26 mouse cellular contexts compared by ENCODE assay signal in the genomic region with DNA sequence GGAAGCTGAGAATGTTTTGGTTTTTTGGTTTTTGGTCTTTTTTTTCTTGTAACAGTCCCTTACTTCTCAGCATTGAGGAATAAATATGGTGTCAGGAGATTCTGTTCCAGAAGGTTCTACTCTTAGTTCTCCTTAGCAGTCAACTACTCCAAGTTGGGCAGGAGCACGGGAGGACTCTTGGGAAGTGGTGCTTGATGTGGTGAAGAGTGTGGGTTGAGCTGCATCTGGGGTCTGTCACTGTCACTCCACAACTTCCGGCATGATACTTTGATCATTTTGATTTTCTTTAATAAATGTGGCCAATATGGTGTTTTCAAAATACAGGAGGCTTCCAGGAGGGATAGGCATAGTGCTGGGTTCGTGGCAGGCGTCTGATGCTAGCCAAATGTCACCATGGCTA. TPM values are rescaled to one million over a fixed set of nuclear protein-coding genes. Genes with fewer than 3 reads are reported as not detected.
DNase-seq lines count a peak whose midpoint lies in the region; ATAC-seq lines count a peak whose summit lies in the region.
"Had no signal": no experiment of that assay in that cellular context is flagged by ENCODE, and none has a peak within 500 bp of the region (broad histone marks: within the 10 kb centered on the region; RNA-seq: fewer than 3 reads in every experiment).

No protein-coding gene starts in this region.

- no peak for ATAC-seq in forebrain, embryonic 11.5 days (replicated peaks; ENCODE audit: low FRiP score)
- ATAC-seq in forebrain, embryonic 16.5 days: no peak
- ATAC-seq in hindbrain, embryonic 13.5 days (ENCODE audit: low FRiP score): no peak
- ATAC-seq in neural tube, embryonic 14.5 days (ENCODE audit: low read depth): no peak

- H3K4me1 ChIP-seq in forebrain, embryonic 11.5 days (replicated peaks; ENCODE audit: control insufficient read depth, insufficient read depth, low read length): peaks cover 4% of the 10 kb centered on the region; the same call in 1 of the 2 replicates
- peaks cover 30% of the 10 kb centered on the region for H3K4me1 ChIP-seq in forebrain, embryonic 16.5 days (replicated peaks; ENCODE audit: control insufficient read depth, insufficient read depth, low read length)
- peaks cover 33% of the 10 kb centered on the region for H3K4me1 ChIP-seq in hindbrain, embryonic 13.5 days (replicated peaks)
- peaks cover 18% of the 10 kb centered on the region for H3K4me1 ChIP-seq in hindbrain, embryonic 10.5 days (replicated peaks)
- peaks cover 15% of the 10 kb centered on the region; the same call in 1 of the 2 replicates for H3K4me1 ChIP-seq in neural tube, embryonic 14.5 days (ENCODE audit: control insufficient read depth, insufficient read depth, low read length)
- H3K4me1 ChIP-seq: kidney, embryonic 15.5 days had no signal

- H3K4me2 ChIP-seq in forebrain, embryonic 11.5 days (ENCODE audit: low read depth, low read length, severe bottlenecking): no peak overlapping the region
- H3K4me2 ChIP-seq in forebrain, embryonic 16.5 days (ENCODE audit: low read length): no peak overlapping the region
- H3K4me2 ChIP-seq in hindbrain, embryonic 13.5 days: no peak overlapping the region
- no peak overlapping the region for H3K4me2 ChIP-seq in neural tube, embryonic 14.5 days (ENCODE audit: low read depth, low read length)
- H3K4me2 ChIP-seq: embryonic facial prominence, embryonic 15.5 days; kidney, embryonic 15.5 days; liver, embryonic 11.5 days; neural tube, embryonic 12.5 days had no signal

- DNase-seq in forebrain, embryonic 11.5 days (ENCODE audit: low spot score): peak; percentile 24
- DNase-seq in hindbrain, embryonic 10.5 days (ENCODE audit: low spot score): no peak
- DNase-seq in lung, postnatal 10 days: peak; percentile 25
- no peak for DNase-seq in lung, postnatal 4 days
- DNase-seq in neural tube, embryonic 10.5 days (ENCODE audit: extremely low spot score, low spot score): no peak
- DNase-seq: adrenal gland, adult 8-10 months; cerebellum, adult 8-10 months; cerebellum, postnatal 25 days; gastrocnemius, postnatal 25 days; heart, postnatal 4 days; kidney, adult 18-20 months; kidney, postnatal 25 days; thymus, adult 2 months had no signal

- no peak overlapping the region for H3K4me3 ChIP-seq in forebrain, embryonic 11.5 days (ENCODE audit: low read depth, low read length)
- no peak overlapping the region for H3K4me3 ChIP-seq in forebrain, embryonic 16.5 days (replicated peaks; ENCODE audit: low read length)
- no peak overlapping the region for H3K4me3 ChIP-seq in hindbrain, embryonic 13.5 days
- H3K4me3 ChIP-seq in hindbrain, embryonic 10.5 days: no peak overlapping the region
- H3K4me3 ChIP-seq in neural tube, embryonic 14.5 days (ENCODE audit: low read depth, low read length): no peak overlapping the region
- H3K4me3 ChIP-seq: embryonic facial prominence, embryonic 10.5 days; embryonic facial prominence, embryonic 15.5 days; heart, embryonic 10.5 days; hindbrain, embryonic 15.5 days; kidney, embryonic 15.5 days; limb, embryonic 13.5 days; midbrain, embryonic 10.5 days; neural tube, embryonic 12.5 days had no signal

- H3K9me3 ChIP-seq in forebrain, embryonic 11.5 days (ENCODE audit: control insufficient read depth, low read length): no peaks in the 10 kb centered on the region
- H3K9me3 ChIP-seq in forebrain, embryonic 16.5 days (ENCODE audit: control insufficient read depth, low read length): no peaks in the 10 kb centered on the region
- no peaks in the 10 kb centered on the region for H3K9me3 ChIP-seq in hindbrain, embryonic 13.5 days
- no peaks in the 10 kb centered on the region for H3K9me3 ChIP-seq in hindbrain, embryonic 10.5 days
- no peaks in the 10 kb centered on the region for H3K9me3 ChIP-seq in neural tube, embryonic 14.5 days (ENCODE audit: control insufficient read depth, low read length)
- H3K9me3 ChIP-seq: embryonic facial prominence, embryonic 10.5 days; embryonic facial prominence, embryonic 15.5 days; heart, embryonic 10.5 days; hindbrain, embryonic 15.5 days; kidney, embryonic 15.5 days; limb, embryonic 13.5 days; midbrain, embryonic 10.5 days; neural tube, embryonic 12.5 days had no signal

- H3K9ac ChIP-seq in forebrain, embryonic 11.5 days (ENCODE audit: low read length): no peak overlapping the region
- H3K9ac ChIP-seq in forebrain, embryonic 16.5 days (replicated peaks; ENCODE audit: low read depth, low read length): no peak overlapping the region
- no peak overlapping the region for H3K9ac ChIP-seq in hindbrain, embryonic 13.5 days
- H3K9ac ChIP-seq in neural tube, embryonic 14.5 days (replicated peaks; ENCODE audit: low read depth, low read length): 0 out of 2 replicates have a peak overlapping the region, but pooled peaks have one; percentile 28
- H3K9ac ChIP-seq: embryonic facial prominence, embryonic 15.5 days; hindbrain, embryonic 15.5 days; kidney, embryonic 15.5 days; limb, embryonic 13.5 days; neural tube, embryonic 12.5 days had no signal

- no peaks in the 10 kb centered on the region for H3K27me3 ChIP-seq in forebrain, embryonic 11.5 days (ENCODE audit: control insufficient read depth, insufficient read depth, low read length)
- no peaks in the 10 kb centered on the region for H3K27me3 ChIP-seq in forebrain, embryonic 16.5 days (replicated peaks; ENCODE audit: control insufficient read depth, insufficient read depth, low read length)
- no peaks in the 10 kb centered on the region for H3K27me3 ChIP-seq in hindbrain, embryonic 13.5 days
- no peaks in the 10 kb centered on the region for H3K27me3 ChIP-seq in hindbrain, embryonic 10.5 days (ENCODE audit: insufficient read depth, poor library complexity, severe bottlenecking)
- no peaks in the 10 kb centered on the region for H3K27me3 ChIP-seq in neural tube, embryonic 14.5 days (ENCODE audit: control insufficient read depth, insufficient read depth, low read length)
- H3K27me3 ChIP-seq: CH12.LX; embryonic facial prominence, embryonic 15.5 days; hindbrain, embryonic 15.5 days; kidney, embryonic 15.5 days; limb, embryonic 13.5 days; neural tube, embryonic 12.5 days had no signal

- H3K36me3 ChIP-seq in forebrain, embryonic 11.5 days (ENCODE audit: control insufficient read depth, insufficient read depth, low read length): no peaks in the 10 kb centered on the region
- H3K36me3 ChIP-seq in forebrain, embryonic 16.5 days (ENCODE audit: control insufficient read depth, insufficient read depth): no peaks in the 10 kb centered on the region
- no peaks in the 10 kb centered on the region for H3K36me3 ChIP-seq in hindbrain, embryonic 13.5 days
- H3K36me3 ChIP-seq in hindbrain, embryonic 10.5 days: no peaks in the 10 kb centered on the region
- H3K36me3 ChIP-seq in neural tube, embryonic 14.5 days (ENCODE audit: control insufficient read depth, insufficient read depth, low read length): no peaks in the 10 kb centered on the region
- H3K36me3 ChIP-seq: embryonic facial prominence, embryonic 10.5 days; embryonic facial prominence, embryonic 15.5 days; heart, embryonic 10.5 days; hindbrain, embryonic 15.5 days; kidney, embryonic 15.5 days; limb, embryonic 13.5 days; midbrain, embryonic 10.5 days; neural tube, embryonic 12.5 days had no signal

- no peak overlapping the region for H3K27ac ChIP-seq in forebrain, embryonic 11.5 days (ENCODE audit: low read depth, low read length)
- H3K27ac ChIP-seq in forebrain, embryonic 16.5 days (ENCODE audit: low read length): no peak overlapping the region
- peak overlapping the region; percentile 8; the same call in 1 of the 2 replicates for H3K27ac ChIP-seq in hindbrain, embryonic 13.5 days
- H3K27ac ChIP-seq in hindbrain, embryonic 10.5 days: no peak overlapping the region
- H3K27ac ChIP-seq in neural tube, embryonic 14.5 days (ENCODE audit: low read depth, low read length): no peak overlapping the region
- H3K27ac ChIP-seq: embryonic facial prominence, embryonic 10.5 days; embryonic facial prominence, embryonic 15.5 days; heart, embryonic 10.5 days; hindbrain, embryonic 15.5 days; kidney, embryonic 15.5 days; limb, embryonic 13.5 days; midbrain, embryonic 10.5 days; neural tube, embryonic 12.5 days had no signal

- WGBS in forebrain, embryonic 11.5 days: 92% methylated on average over 4 of the region's 4 CpGs
- WGBS in forebrain, embryonic 16.5 days: 94% methylated on average over 4 of the region's 4 CpGs
- WGBS in hindbrain, embryonic 13.5 days: 92% methylated on average over 4 of the region's 4 CpGs
- 91% methylated on average over 4 of the region's 4 CpGs for WGBS in hindbrain, embryonic 10.5 days
- 94% methylated on average over 4 of the region's 4 CpGs for WGBS in neural tube, embryonic 14.5 days

RNA-seq across cellular contexts. Expression of a gene that starts 22.1 kb away (rescaled TPM):
- polyA plus RNA-seq in forebrain, embryonic 11.5 days (2014; fragmentation: Nextera tagmentation; extraction: Ambion mirVana): 38.2 and 43.6 TPM in 2 replicates
- 37.2 and 43.3 TPM in 2 replicates for polyA plus RNA-seq in forebrain, embryonic 16.5 days (2015; fragmentation: Nextera tagmentation; extraction: Ambion mirVana)
- polyA plus RNA-seq in hindbrain, embryonic 13.5 days (2015; fragmentation: Nextera tagmentation; extraction: Ambion mirVana): 34.0 and 35.8 TPM in 2 replicates
- 39.1 and 44.6 TPM in 2 replicates for polyA plus RNA-seq in hindbrain, embryonic 10.5 days (2016; fragmentation: Nextera tagmentation; extraction: Ambion mirVana)
- 27.5 and 31.7 TPM in 2 replicates for polyA plus RNA-seq in neural tube, embryonic 14.5 days (2014; fragmentation: Nextera tagmentation; extraction: Ambion mirVana)

RNA-seq across cellular contexts. Expression of a gene that starts 22.4 kb away (rescaled TPM):
- polyA plus RNA-seq in forebrain, embryonic 11.5 days (2014; fragmentation: Nextera tagmentation; extraction: Ambion mirVana): 19.8 and 24.3 TPM in 2 replicates
- polyA plus RNA-seq in forebrain, embryonic 16.5 days (2015; fragmentation: Nextera tagmentation; extraction: Ambion mirVana): 15.3 and 15.4 TPM in 2 replicates
- polyA plus RNA-seq in hindbrain, embryonic 13.5 days (2015; fragmentation: Nextera tagmentation; extraction: Ambion mirVana): 15.7 and 16.4 TPM in 2 replicates
- 21.0 and 22.3 TPM in 2 replicates for polyA plus RNA-seq in hindbrain, embryonic 10.5 days (2016; fragmentation: Nextera tagmentation; extraction: Ambion mirVana)
- 13.3 and 14.1 TPM in 2 replicates for polyA plus RNA-seq in neural tube, embryonic 14.5 days (2014; fragmentation: Nextera tagmentation; extraction: Ambion mirVana)

Comparison
In these comparisons a context has a peak if more than half of its experiments do, and no peak if none do; other contexts are left out.
1. DNase-seq: peak in forebrain, embryonic 11.5 days (single experiment) and lung, postnatal 10 days (single experiment); none in hindbrain, embryonic 10.5 days (single experiment), lung, postnatal 4 days (0 of 2) and neural tube, embryonic 10.5 days (single experiment).